In genomic region chr17:34257594-34258375, GRCm38 (mm10) we compare ENCODE assay signal across 8 mouse cellular contexts. TPM values are rescaled to one million over a fixed set of nuclear protein-coding genes. Genes with fewer than 3 reads are reported as not detected.
DNase-seq lines count a peak whose midpoint lies in the region; ATAC-seq lines count a peak whose summit lies in the region.

H2-Ab1 (plus strand) TSS chr17:34257689.

- 73% methylated on average over 11 of the region's 11 CpGs for WGBS in forebrain, embryonic 14.5 days
- 70% methylated on average over 11 of the region's 11 CpGs for WGBS in forebrain, embryonic 16.5 days
- WGBS in stomach, embryonic 16.5 days = 66% methylated on average over 11 of the region's 11 CpGs

- no peak within 1 kb of the TSS for H3K4me2 ChIP-seq in forebrain, embryonic 14.5 days (ENCODE audit: low read length)
- no peak within 1 kb of the TSS for H3K4me2 ChIP-seq in forebrain, embryonic 16.5 days (ENCODE audit: low read length)
- H3K4me2 ChIP-seq in stomach, embryonic 16.5 days (ENCODE audit: low read depth, low read length) = no peak within 1 kb of the TSS

- H3K4me1 ChIP-seq in forebrain, embryonic 14.5 days (ENCODE audit: control insufficient read depth, insufficient read depth, low read length) = no peaks in the 10 kb centered on the region
- no peaks in the 10 kb centered on the region for H3K4me1 ChIP-seq in forebrain, embryonic 16.5 days (replicated peaks; ENCODE audit: control insufficient read depth, insufficient read depth, low read length)
- H3K4me1 ChIP-seq in brown adipose tissue, adult 24 weeks (ENCODE audit: control insufficient read depth, insufficient read depth, insufficient read length, low read length) = no peaks in the 10 kb centered on the region
- 0 out of 2 replicates have a peak, but pooled peaks cover 5% of the 10 kb centered on the region for H3K4me1 ChIP-seq in stomach, embryonic 16.5 days (ENCODE audit: control insufficient read depth, insufficient read depth, low read length)

- H3K36me3 ChIP-seq in forebrain, embryonic 14.5 days (ENCODE audit: control insufficient read depth, insufficient read depth, low read length) = no peaks in the 10 kb centered on the region
- no peaks in the 10 kb centered on the region for H3K36me3 ChIP-seq in forebrain, embryonic 16.5 days (ENCODE audit: control insufficient read depth, insufficient read depth)
- no peaks in the 10 kb centered on the region for H3K36me3 ChIP-seq in stomach, embryonic 16.5 days (ENCODE audit: control insufficient read depth, insufficient read depth, low read length)

- DNase-seq in forebrain, embryonic 14.5 days (ENCODE audit: low spot score) = peak; percentile 58
- peak; percentile 85 to 91 for DNase-seq in frontal cortex, postnatal 36 days (ENCODE audit: low spot score in 2 of 2)
- peak; percentile 94 for DNase-seq in induced T-regulatory cell, adult 2 months (ENCODE audit: low read depth)
- DNase-seq in left cerebral cortex, adult 11 months (ENCODE audit: low spot score) = peak; percentile 71
- DNase-seq in mesoderm, embryonic 11.5 days (ENCODE audit: low read depth, low spot score) = peak; percentile 44

- H3K4me3 ChIP-seq in forebrain, embryonic 14.5 days (ENCODE audit: low read depth, low read length) = no peak within 1 kb of the TSS
- H3K4me3 ChIP-seq in forebrain, embryonic 16.5 days (replicated peaks; ENCODE audit: low read length) = no peak within 1 kb of the TSS
- no peak within 1 kb of the TSS for H3K4me3 ChIP-seq in brown adipose tissue, adult 24 weeks (ENCODE audit: insufficient read depth, low read depth, low read length)
- H3K4me3 ChIP-seq in stomach, embryonic 16.5 days (replicated peaks; ENCODE audit: low read length) = no peak within 1 kb of the TSS

- 0 out of 2 replicates have a peak, but pooled peaks cover 3% of the 10 kb centered on the region for H3K27me3 ChIP-seq in forebrain, embryonic 14.5 days (replicated peaks; ENCODE audit: control insufficient read depth, insufficient read depth, low read length)
- 0 out of 2 replicates have a peak, but pooled peaks cover 2% of the 10 kb centered on the region for H3K27me3 ChIP-seq in forebrain, embryonic 16.5 days (replicated peaks; ENCODE audit: control insufficient read depth, insufficient read depth, low read length)
- peaks cover 5% of the 10 kb centered on the region for H3K27me3 ChIP-seq in stomach, embryonic 16.5 days (ENCODE audit: control insufficient read depth, insufficient read depth, low read length)

- no peak within 1 kb of the TSS for H3K27ac ChIP-seq in forebrain, embryonic 14.5 days (ENCODE audit: low read depth, low read length)
- H3K27ac ChIP-seq in forebrain, embryonic 16.5 days (ENCODE audit: low read length) = no peak within 1 kb of the TSS
- peak within 1 kb of the TSS; percentile 58 for H3K27ac ChIP-seq in brown adipose tissue, adult 24 weeks (replicated peaks; ENCODE audit: low read depth, low read length)
- no peak within 1 kb of the TSS for H3K27ac ChIP-seq in stomach, embryonic 16.5 days (ENCODE audit: low read length)

- H3K9me3 ChIP-seq in forebrain, embryonic 14.5 days (replicated peaks; ENCODE audit: control insufficient read depth, low read length) = no peaks in the 10 kb centered on the region
- no peaks in the 10 kb centered on the region for H3K9me3 ChIP-seq in forebrain, embryonic 16.5 days (ENCODE audit: control insufficient read depth, low read length)
- no peaks in the 10 kb centered on the region for H3K9me3 ChIP-seq in stomach, embryonic 16.5 days (replicated peaks; ENCODE audit: control insufficient read depth, low read length)

- H3K9ac ChIP-seq in forebrain, embryonic 14.5 days (ENCODE audit: low read length) = no peak within 1 kb of the TSS
- no peak within 1 kb of the TSS for H3K9ac ChIP-seq in forebrain, embryonic 16.5 days (replicated peaks; ENCODE audit: low read depth, low read length)
- no peak within 1 kb of the TSS for H3K9ac ChIP-seq in stomach, embryonic 16.5 days (ENCODE audit: low read length)

- ATAC-seq in forebrain, embryonic 14.5 days = no peak
- ATAC-seq in forebrain, embryonic 16.5 days = no peak
- no peak for ATAC-seq in stomach, embryonic 16.5 days (ENCODE audit: insufficient read depth, low FRiP score)

RNA-seq across cellular contexts. Expression of gene H2-Ab1, which starts in this region (rescaled TPM):
- polyA plus RNA-seq in forebrain, embryonic 14.5 days (2014; fragmentation: Nextera tagmentation; extraction: Ambion mirVana) = 1.4 and 2.1 TPM in 2 replicates
- polyA plus RNA-seq in forebrain, embryonic 16.5 days (2015; fragmentation: Nextera tagmentation; extraction: Ambion mirVana) = 0.53 and 0.95 TPM in 2 replicates
- polyA plus RNA-seq in brown adipose tissue, adult 24 weeks (2012; ENCODE audit: insufficient read depth, insufficient read length, missing spikeins) = 71.7 and 90.6 TPM in 2 replicates
- polyA plus RNA-seq in stomach, embryonic 16.5 days (2015; fragmentation: Nextera tagmentation; extraction: Ambion mirVana) = 18.1 and 19.5 TPM in 2 replicates

Comparison
In these comparisons a context has a peak if more than half of its experiments do, and no peak if none do; other contexts are left out.
1. DNase-seq: peak in every context shown above with its lines; median percentile 94 in induced T-regulatory cell, adult 2 months; 88 in frontal cortex, postnatal 36 days; 71 in left cerebral cortex, adult 11 months; 58 in forebrain, embryonic 14.5 days; 44 in mesoderm, embryonic 11.5 days.